In the genomic region with DNA sequence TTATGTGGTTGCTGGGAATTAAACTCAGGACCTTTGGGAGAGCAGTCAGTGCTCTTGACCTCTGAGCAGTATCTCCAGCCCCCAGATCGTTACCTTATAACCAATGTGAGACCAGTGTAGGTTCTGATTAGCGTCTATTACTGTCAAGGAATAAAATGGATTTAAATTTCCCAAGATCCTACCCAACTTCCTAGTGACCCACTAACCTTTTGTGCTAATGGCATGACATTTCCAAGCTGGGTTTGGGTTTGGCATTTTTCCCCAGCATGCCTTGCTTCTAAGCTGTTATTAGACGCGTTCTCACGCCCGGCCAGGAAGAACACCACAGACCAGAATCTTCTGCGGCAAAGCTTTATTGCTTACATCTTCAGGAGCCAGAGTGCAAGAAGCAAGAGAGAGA, we compare ENCODE assay signal across 11 mouse cellular contexts. TPM values are rescaled to one million over a fixed set of nuclear protein-coding genes. Genes with fewer than 3 reads are reported as not detected.
"Had no signal": no experiment of that assay in that cellular context is flagged by ENCODE, and none has a peak within 500 bp of the region (broad histone marks: within the 10 kb centered on the region; RNA-seq: fewer than 3 reads in every experiment).

No protein-coding gene starts in this region.

- DNase-seq: liver, postnatal 0 days; lung, adult 2 months; lung, postnatal 14 days; lung, postnatal 36 days; right cerebral cortex, postnatal 14 days; thymus, adult 18-20 months; thymus, postnatal 14 days; thymus, postnatal 36 days had no signal

RNA-seq across cellular contexts. Expression of a gene that starts 34.2 kb away (rescaled TPM):
- total RNA-seq: megakaryocyte progenitor cell, adult 5-6 weeks; midbrain, postnatal 0 days; neutrophil, adult 5-6 weeks had no signal
